Mouse (Mus musculus): Measurements from ENCODE around the gene Zfp607b. TPM values are rescaled to one million over a fixed set of nuclear protein-coding genes. Genes with fewer than 3 reads are reported as not detected.

The Zfp607b gene
- total RNA-seq, 2 experiments from 2014 or later = not detected

Other genes starting within 250 kb of the Zfp607b start
- gene Sptbn4, start 241.7 kb upstream of the Zfp607b start, total RNA-seq (2015; ENCODE audit: low replicate concordance) = 0.42 TPM in 1 of 2 replicates, not detected in the other
- 0.17 and 0.28 TPM in 2 replicates for gene Sptbn4, start 241.7 kb upstream of the Zfp607b start, total RNA-seq (2017; ENCODE audit: low replicate concordance)
- 379 and 403 TPM in 2 replicates for gene Blvrb, start 241.4 kb upstream of the Zfp607b start, total RNA-seq (2015; ENCODE audit: low replicate concordance)
- 431 and 604 TPM in 2 replicates for gene Blvrb, start 241.4 kb upstream of the Zfp607b start, total RNA-seq (2017; ENCODE audit: low replicate concordance)
- gene Sertad3, start 215.6 kb upstream of the Zfp607b start, total RNA-seq (2015; ENCODE audit: low replicate concordance) = 31.8 and 57.3 TPM in 2 replicates
- gene Sertad3, start 215.6 kb upstream of the Zfp607b start, total RNA-seq (2017; ENCODE audit: low replicate concordance) = 56.2 and 61.8 TPM in 2 replicates
- gene Sertad1, start 202.4 kb upstream of the Zfp607b start, total RNA-seq (2015; ENCODE audit: low replicate concordance) = 26.5 and 34.1 TPM in 2 replicates
- 26.2 and 30.5 TPM in 2 replicates for gene Sertad1, start 202.4 kb upstream of the Zfp607b start, total RNA-seq (2017; ENCODE audit: low replicate concordance)
- not detected in 2 replicates for gene Prx, start 190.0 kb upstream of the Zfp607b start, total RNA-seq (2015; ENCODE audit: low replicate concordance)
- 0.28 and 0.43 TPM in 2 replicates for gene Prx, start 190.0 kb upstream of the Zfp607b start, total RNA-seq (2017; ENCODE audit: low replicate concordance)
- not detected in 2 replicates for gene Hipk4, start 166.1 kb upstream of the Zfp607b start, total RNA-seq (2015; ENCODE audit: low replicate concordance)
- not detected in 2 replicates for gene Hipk4, start 166.1 kb upstream of the Zfp607b start, total RNA-seq (2017; ENCODE audit: low replicate concordance)
- 128 and 139 TPM in 2 replicates for gene Pld3, start 136.1 kb upstream of the Zfp607b start, total RNA-seq (2015; ENCODE audit: low replicate concordance)
- 73.6 and 84.7 TPM in 2 replicates for gene Pld3, start 136.1 kb upstream of the Zfp607b start, total RNA-seq (2017; ENCODE audit: low replicate concordance)
- 2.9 TPM in 1 of 2 replicates, not detected in the other for gene 2310022A10Rik, start 136.1 kb upstream of the Zfp607b start, total RNA-seq (2015; ENCODE audit: low replicate concordance)
- 3.6 and 10.4 TPM in 2 replicates for gene 2310022A10Rik, start 136.1 kb upstream of the Zfp607b start, total RNA-seq (2017; ENCODE audit: low replicate concordance)
- gene Akt2, start 97.8 kb upstream of the Zfp607b start, total RNA-seq (2015; ENCODE audit: low replicate concordance) = 22.7 and 25.1 TPM in 2 replicates
- 51.2 and 57.6 TPM in 2 replicates for gene Akt2, start 97.8 kb upstream of the Zfp607b start, total RNA-seq (2017; ENCODE audit: low replicate concordance)
- gene Ttc9b, start 35.4 kb upstream of the Zfp607b start, total RNA-seq (2015; ENCODE audit: low replicate concordance) = not detected in 2 replicates
- gene Ttc9b, start 35.4 kb upstream of the Zfp607b start, total RNA-seq (2017; ENCODE audit: low replicate concordance) = not detected in 2 replicates
- 1.0 TPM in 1 of 2 replicates, not detected in the other for gene Map3k10, start 14.7 kb upstream of the Zfp607b start, total RNA-seq (2015; ENCODE audit: low replicate concordance)
- gene Map3k10, start 14.7 kb upstream of the Zfp607b start, total RNA-seq (2017; ENCODE audit: low replicate concordance) = 0.77 and 0.98 TPM in 2 replicates
- 0.42 and 4.0 TPM in 2 replicates for gene Zfp60, start 42.0 kb downstream of the Zfp607b start, total RNA-seq (2015; ENCODE audit: low replicate concordance)
- 1.8 and 4.5 TPM in 2 replicates for gene Zfp60, start 42.0 kb downstream of the Zfp607b start, total RNA-seq (2017; ENCODE audit: low replicate concordance)
- 1.5 and 6.7 TPM in 2 replicates for gene Zfp626, start 117.9 kb downstream of the Zfp607b start, total RNA-seq (2015; ENCODE audit: low replicate concordance)
- 0.68 and 2.8 TPM in 2 replicates for gene Zfp626, start 117.9 kb downstream of the Zfp607b start, total RNA-seq (2017; ENCODE audit: low replicate concordance)
- gene Zfp59, start 149.3 kb downstream of the Zfp607b start, total RNA-seq (2015; ENCODE audit: low replicate concordance) = 0.63 and 1.9 TPM in 2 replicates
- gene Zfp59, start 149.3 kb downstream of the Zfp607b start, total RNA-seq (2017; ENCODE audit: low replicate concordance) = 2.0 and 2.4 TPM in 2 replicates
- 0.58 and 1.0 TPM in 2 replicates for gene Zfp607a, start 168.2 kb downstream of the Zfp607b start, total RNA-seq (2015; ENCODE audit: low replicate concordance)
- gene Zfp607a, start 168.2 kb downstream of the Zfp607b start, total RNA-seq (2017; ENCODE audit: low replicate concordance) = 1.1 and 2.6 TPM in 2 replicates
- gene Zfp974, start 240.1 kb downstream of the Zfp607b start, total RNA-seq (2015; ENCODE audit: low replicate concordance) = 3.3 TPM in 1 of 2 replicates, not detected in the other
- gene Zfp974, start 240.1 kb downstream of the Zfp607b start, total RNA-seq (2017; ENCODE audit: low replicate concordance) = 0.14 TPM in 1 of 2 replicates, not detected in the other